Mouse (Mus musculus) liver, postnatal 0 days (tissue): ENCODE results near the gene Mrpl9. TPM values are rescaled to one million over a fixed set of nuclear protein-coding genes. Genes with fewer than 3 reads are reported as not detected.

Experiments
- ATAC-seq: fragments of 200-750 bp; cut with Nextera tagmentation; 2 replicates; pipeline ENCODE4 v1.8.0; 2017; ENCODE audit warnings: mild to moderate bottlenecking, moderate library complexity
- DNase-seq: peaks from one replicate; pipeline ENCODE4 v3.0.0-alpha.2; 2016
- H3K27ac ChIP-seq: fragments of 300-500 bp; sonication (generic); 2 replicates; pipeline ENCODE4 v1.5.1; 2014; ENCODE audit warnings: antibody characterized with exemption, moderate library complexity, mild to moderate bottlenecking, low read depth
- H3K27me3 ChIP-seq: fragments of 300-500 bp; sonication (generic); 2 replicates; pipeline ENCODE4 v1.6.1; 2014; ENCODE audit warnings: low read length, control low read depth, mixed read lengths; ENCODE audit not compliant: insufficient read depth
- H3K36me3 ChIP-seq: fragments of 300-500 bp; sonication (generic); replicated peaks from 2 replicates; pipeline ENCODE4 v1.6.1; 2014; ENCODE audit warnings: mild to moderate bottlenecking, control low read depth, low read length, moderate library complexity, mixed read lengths; ENCODE audit not compliant: insufficient read depth
- H3K4me1 ChIP-seq: fragments of 300-500 bp; sonication (generic); 2 replicates; pipeline ENCODE4 v1.6.1; 2014; ENCODE audit warnings: antibody characterized with exemption, mild to moderate bottlenecking, control low read depth; ENCODE audit not compliant: insufficient read depth
- H3K4me2 ChIP-seq: fragments of 300-500 bp; sonication (generic); 2 replicates; pipeline ENCODE4 v1.6.1; 2014; ENCODE audit warnings: low read depth, mild to moderate bottlenecking, low read length, moderate library complexity, mixed read lengths
- H3K4me3 ChIP-seq: fragments of 300-500 bp; sonication (generic); 2 replicates; pipeline ENCODE4 v1.5.1; 2014; ENCODE audit warnings: low read depth, low read length
- H3K9ac ChIP-seq: fragments of 300-500 bp; sonication (generic); replicated peaks from 2 replicates; pipeline ENCODE4 v1.6.1; 2014; ENCODE audit warnings: mild to moderate bottlenecking, moderate library complexity
- H3K9me3 ChIP-seq: fragments of 300-500 bp; sonication (generic); 2 replicates; pipeline ENCODE4 v1.6.1; 2016; ENCODE audit warnings: mild to moderate bottlenecking, control low read depth, low read length, mixed read lengths
- CTCF ChIP-seq: sonication (generic); IDR thresholded peaks from 2 replicates; pipeline ENCODE4 v1.5.1; 2016; ENCODE audit warnings: antibody characterized with exemption, low read depth
- EP300 ChIP-seq: IDR thresholded peaks from 2 replicates; pipeline ENCODE4 v1.6.1; 2016; ENCODE audit warnings: antibody characterized with exemption, low read depth, mild to moderate bottlenecking
- WGBS: fragments of 180-500 bp; shearing (Covaris S2); extraction: QIAGEN DNeasy Blood & Tissue Kit; methylation state at CpG from one replicate; pipeline ENCODE4 v1.1.7; 2014; ENCODE audit not compliant: insufficient replicate concordance; 5-methylcytosine and 5-hydroxymethylcytosine counted together
- polyA plus RNA-seq: library from polyadenylated mRNA; unstranded; fragments of >200 nt; fragmentation: Nextera tagmentation; extraction: Ambion mirVana; gene quantifications from 2 replicates; pipeline ENCODE4 v1.2.1, GENCODE M21; 2015

The Mrpl9 gene
- 27.4 and 28.7 TPM in 2 replicates for polyA plus RNA-seq

GRCm38 (mm10) chr3:94442951-94443596 lies at the start of gene Mrpl9:
TSS of gene Mrpl9 (plus strand) at chr3:94443318.
- TF ChIP-seq EP300 (no peak), CTCF (no peak)
- DNase-seq (peak; percentile 96), ATAC-seq (peak; percentile 99)
- Histone ChIP-seq H3K36me3 (peaks cover 26% of the 10 kb centered on the region), H3K4me2 (peak within 1 kb of the TSS; percentile 92), H3K9ac (peak within 1 kb of the TSS; percentile 95), H3K9me3 (no peaks in the 10 kb centered on the region), H3K4me3 (peak within 1 kb of the TSS; percentile 89), H3K27me3 (no peaks in the 10 kb centered on the region), H3K4me1 (peaks cover 11% of the 10 kb centered on the region), H3K27ac (peak within 1 kb of the TSS; percentile 83)
- WGBS, result under 1% methylated on average over 39 of the region's 39 CpGs

- no peak for DNase-seq
- no peaks in the 10 kb centered on the region for H3K4me1 ChIP-seq
- H3K4me3 ChIP-seq, result no peak overlapping the region
- H3K27me3 ChIP-seq, result peaks cover 32% of the 10 kb centered on the region
- no peaks in the 10 kb centered on the region for H3K9me3 ChIP-seq
- TF ChIP-seq EP300 (no peak), CTCF (no peak)
- no peaks in the 10 kb centered on the region for H3K36me3 ChIP-seq
- H3K27ac ChIP-seq, result no peak overlapping the region
- no peak for ATAC-seq
- no peak overlapping the region for H3K9ac ChIP-seq
- WGBS, result 77% methylated on average over 1 of the region's 1 CpGs
- H3K4me2 ChIP-seq, result no peak overlapping the region
Observed at GRCm38 (mm10) chr3:94396336-94396735, 46.8 kb upstream of the Mrpl9 start.

GRCm38 (mm10) chr3:94396851-94397250 lies 46.3 kb upstream of the Mrpl9 start:
- no peak for DNase-seq
- WGBS, result 69% methylated on average over 4 of the region's 4 CpGs

GRCm38 (mm10) chr3:94398217-94398616 lies 44.9 kb upstream of the Mrpl9 start, which contains the start of gene Lingo4:
TSS of gene Lingo4 (plus strand) at chr3:94398517.
- 68% methylated on average over 6 of the region's 6 CpGs for WGBS
- H3K27me3 ChIP-seq, result peaks cover 36% of the 10 kb centered on the region
- no peak within 1 kb of the TSS for H3K4me3 ChIP-seq

More at GRCm38 (mm10) chr3:94396851-94397250, 46.3 kb upstream of the Mrpl9 start:
- no peak overlapping the region for H3K4me2 ChIP-seq
- H3K36me3 ChIP-seq, result no peaks in the 10 kb centered on the region
- TF ChIP-seq EP300 (no peak), CTCF (no peak)
- H3K4me3 ChIP-seq, result no peak overlapping the region
- H3K9me3 ChIP-seq, result no peaks in the 10 kb centered on the region
- no peaks in the 10 kb centered on the region for H3K4me1 ChIP-seq
- peaks cover 33% of the 10 kb centered on the region for H3K27me3 ChIP-seq
- no peak for ATAC-seq
- no peak overlapping the region for H3K9ac ChIP-seq
- H3K27ac ChIP-seq, result no peak overlapping the region

GRCm38 (mm10) chr3:94398943-94399481 lies 44.1 kb upstream of the Mrpl9 start:
- Histone ChIP-seq H3K4me2 (peak overlapping the region; percentile 33), H3K9ac (no peak overlapping the region)
- no peak for DNase-seq

More at GRCm38 (mm10) chr3:94398217-94398616, 44.9 kb upstream of the Mrpl9 start, which contains the start of gene Lingo4:
- Histone ChIP-seq H3K36me3 (no peaks in the 10 kb centered on the region), H3K9me3 (no peaks in the 10 kb centered on the region), H3K9ac (no peak within 1 kb of the TSS), H3K4me2 (peak within 1 kb of the TSS; percentile 33), H3K4me1 (no peaks in the 10 kb centered on the region), H3K27ac (no peak within 1 kb of the TSS)
- no peak for TF ChIP-seq CTCF
- no peak for TF ChIP-seq EP300
- ATAC-seq (no peak), DNase-seq (no peak)

DNA sequence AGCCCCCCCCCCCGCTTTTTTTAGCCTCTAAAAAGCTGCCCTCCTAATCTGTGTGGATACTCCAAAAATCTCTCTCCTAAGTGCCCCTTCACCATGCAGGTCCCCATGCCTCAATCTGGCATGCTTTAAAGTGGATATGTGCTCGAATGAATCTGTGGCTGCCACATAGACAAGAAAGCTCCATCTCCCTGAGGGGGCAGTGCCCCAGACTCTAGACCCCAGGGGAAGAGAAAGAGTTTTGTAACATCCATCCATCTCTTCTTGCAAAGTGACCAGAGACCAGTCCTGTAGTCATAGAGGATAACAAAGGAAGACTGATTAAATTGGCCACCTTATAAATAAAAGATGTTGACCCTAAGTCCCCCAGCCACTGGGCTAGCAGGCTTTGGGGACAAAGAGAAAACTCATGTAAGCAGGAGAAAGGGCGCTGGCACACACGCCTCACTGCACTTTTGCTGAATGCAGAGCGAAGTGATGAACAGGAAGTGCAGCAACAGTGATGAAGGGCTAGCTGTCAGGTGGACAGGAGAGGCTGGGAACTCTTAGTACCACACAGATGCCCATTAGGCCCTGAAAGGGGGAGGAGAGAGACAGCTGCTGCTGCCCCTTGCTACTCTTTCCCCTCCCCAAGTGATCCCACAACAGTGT lies 43.3 kb upstream of the Mrpl9 start:
- Histone ChIP-seq H3K4me3 (no peak overlapping the region), H3K4me2 (no peak overlapping the region), H3K27ac (no peak overlapping the region), H3K9me3 (no peaks in the 10 kb centered on the region), H3K4me1 (no peaks in the 10 kb centered on the region), H3K36me3 (no peaks in the 10 kb centered on the region), H3K9ac (no peak overlapping the region), H3K27me3 (peaks cover 36% of the 10 kb centered on the region)
- TF ChIP-seq CTCF, result no peak
- TF ChIP-seq EP300, result no peak
- DNase-seq (no peak), ATAC-seq (no peak)
- 43% methylated on average over 5 of the region's 5 CpGs for WGBS

More at GRCm38 (mm10) chr3:94398943-94399481, 44.1 kb upstream of the Mrpl9 start:
- WGBS, result 4% methylated on average over 20 of the region's 20 CpGs
- Histone ChIP-seq H3K4me3 (no peak overlapping the region), H3K4me1 (no peaks in the 10 kb centered on the region), H3K9me3 (no peaks in the 10 kb centered on the region), H3K27ac (no peak overlapping the region), H3K36me3 (no peaks in the 10 kb centered on the region), H3K27me3 (peaks cover 36% of the 10 kb centered on the region)
- ATAC-seq, result no peak
- TF ChIP-seq CTCF (no peak), EP300 (no peak)
